Mouse (Mus musculus) stomach, embryonic 14.5 days (tissue): ENCODE data around the gene Homer1. TPM values are rescaled to one million over a fixed set of nuclear protein-coding genes. Genes with fewer than 3 reads are reported as not detected.

Source experiments
- ATAC-seq: fragments of 200-750 bp; cut with Nextera tagmentation; 2 replicates; pipeline ENCODE4 v1.8.0; 2017; ENCODE audit warnings: low read depth, moderate TSS enrichment; ENCODE audit not compliant: insufficient number of reproducible peaks, insufficient read depth, low FRiP score
- H3K27ac ChIP-seq: fragments of 300-500 bp; sonication (generic); 2 replicates; pipeline ENCODE4 v1.5.1; 2014; ENCODE audit warnings: mild to moderate bottlenecking, low read length, moderate library complexity, mixed read lengths
- H3K27me3 ChIP-seq: fragments of 300-500 bp; sonication (generic); 2 replicates; pipeline ENCODE4 v1.6.1; 2014; ENCODE audit warnings: low read length, control low read depth, mixed read lengths; ENCODE audit not compliant: control insufficient read depth, insufficient read depth
- H3K36me3 ChIP-seq: fragments of 300-500 bp; sonication (generic); 2 replicates; pipeline ENCODE4 v1.6.1; 2014; ENCODE audit warnings: mild to moderate bottlenecking, control low read depth, low read length, moderate library complexity, mixed read lengths; ENCODE audit not compliant: control insufficient read depth, insufficient read depth
- H3K4me1 ChIP-seq: fragments of 300-500 bp; sonication (generic); 2 replicates; pipeline ENCODE4 v1.6.1; 2014; ENCODE audit warnings: low read length, control low read depth, mixed read lengths; ENCODE audit not compliant: control insufficient read depth, insufficient read depth
- H3K4me2 ChIP-seq: fragments of 300-500 bp; sonication (generic); replicated peaks from 2 replicates; pipeline ENCODE4 v1.6.1; 2014; ENCODE audit warnings: low read depth, low read length, control low read depth
- H3K4me3 ChIP-seq: fragments of 300-500 bp; sonication (generic); 2 replicates; pipeline ENCODE4 v1.5.1; 2014; ENCODE audit warnings: low read depth, low read length, control low read depth
- H3K9ac ChIP-seq: fragments of 300-500 bp; sonication (generic); replicated peaks from 2 replicates; pipeline ENCODE4 v1.6.1; 2014; ENCODE audit warnings: low read depth, mild to moderate bottlenecking, control low read depth, low read length, moderate library complexity, mixed read lengths
- H3K9me3 ChIP-seq: fragments of 300-500 bp; sonication (generic); 2 replicates; pipeline ENCODE4 v1.6.1; 2016; ENCODE audit warnings: low read depth, low read length, control low read depth; ENCODE audit not compliant: control insufficient read depth
- WGBS: fragments of 180-500 bp; shearing (Covaris S2); extraction: QIAGEN DNeasy Blood & Tissue Kit; methylation state at CpG from one replicate; pipeline ENCODE4 v1.1.7; 2014; 5-methylcytosine and 5-hydroxymethylcytosine counted together
- polyA plus RNA-seq: library from polyadenylated mRNA; unstranded; fragments of >200 nt; fragmentation: Nextera tagmentation; extraction: Ambion mirVana; gene quantifications from 2 replicates; pipeline ENCODE4 v1.2.1, GENCODE M21; 2014

The Homer1 gene
- polyA plus RNA-seq: 7.5 and 8.4 TPM in 2 replicates

DNA sequence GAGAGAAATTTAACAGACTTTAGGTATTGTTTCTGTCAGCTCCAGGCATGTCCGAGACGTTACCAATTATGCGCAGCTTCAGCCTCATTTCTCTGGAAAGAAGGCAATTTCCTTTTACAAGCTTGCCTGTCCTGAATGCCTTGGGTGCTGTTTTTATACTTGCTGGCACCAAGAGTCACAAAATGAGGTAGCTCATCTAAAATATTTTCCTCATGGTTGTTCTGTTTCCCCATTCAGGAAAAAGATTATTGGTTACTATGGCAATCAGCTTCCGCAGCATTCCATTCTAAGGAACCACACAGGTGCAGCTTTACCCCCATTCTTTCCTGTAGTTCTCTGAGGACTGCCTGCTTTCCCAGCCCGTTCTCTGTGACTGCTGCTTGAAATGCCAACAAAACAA lies at the start of gene Homer1:
TSS of gene Homer1 (plus strand) at position 320 of the 400 bp plus-strand sequence.
- no peak for ATAC-seq
- H3K9me3 ChIP-seq: no peaks in the 10 kb centered on the region
- H3K27me3 ChIP-seq: no peaks in the 10 kb centered on the region
- H3K4me2 ChIP-seq: no peak within 1 kb of the TSS
- WGBS: 72% methylated on average over 5 of the region's 5 CpGs
- no peak within 1 kb of the TSS for H3K4me3 ChIP-seq
- H3K27ac ChIP-seq: no peak within 1 kb of the TSS
- no peaks in the 10 kb centered on the region for H3K36me3 ChIP-seq
- no peaks in the 10 kb centered on the region for H3K4me1 ChIP-seq
- H3K9ac ChIP-seq: no peak within 1 kb of the TSS

- WGBS: 84% methylated on average over 6 of the region's 6 CpGs
- Histone ChIP-seq H3K27me3 (no peaks in the 10 kb centered on the region), H3K4me1 (no peaks in the 10 kb centered on the region), H3K4me3 (no peak overlapping the region), H3K27ac (no peak overlapping the region), H3K9me3 (no peaks in the 10 kb centered on the region), H3K36me3 (no peaks in the 10 kb centered on the region), H3K9ac (no peak overlapping the region), H3K4me2 (no peak overlapping the region)
- ATAC-seq: no peak
Observed at GRCm38 (mm10) chr13:93251732-93252131, 47.7 kb upstream of the Homer1 start.

GRCm38 (mm10) chr13:93252175-93252574 lies 47.3 kb upstream of the Homer1 start:
- no peak for ATAC-seq
- no peaks in the 10 kb centered on the region for H3K9me3 ChIP-seq
- 84% methylated on average over 10 of the region's 10 CpGs for WGBS
- H3K4me1 ChIP-seq: no peaks in the 10 kb centered on the region
- no peaks in the 10 kb centered on the region for H3K27me3 ChIP-seq
- H3K36me3 ChIP-seq: no peaks in the 10 kb centered on the region
- H3K27ac ChIP-seq: no peak overlapping the region
- no peak overlapping the region for H3K4me2 ChIP-seq
- H3K4me3 ChIP-seq: no peak overlapping the region
- no peak overlapping the region for H3K9ac ChIP-seq

DNA sequence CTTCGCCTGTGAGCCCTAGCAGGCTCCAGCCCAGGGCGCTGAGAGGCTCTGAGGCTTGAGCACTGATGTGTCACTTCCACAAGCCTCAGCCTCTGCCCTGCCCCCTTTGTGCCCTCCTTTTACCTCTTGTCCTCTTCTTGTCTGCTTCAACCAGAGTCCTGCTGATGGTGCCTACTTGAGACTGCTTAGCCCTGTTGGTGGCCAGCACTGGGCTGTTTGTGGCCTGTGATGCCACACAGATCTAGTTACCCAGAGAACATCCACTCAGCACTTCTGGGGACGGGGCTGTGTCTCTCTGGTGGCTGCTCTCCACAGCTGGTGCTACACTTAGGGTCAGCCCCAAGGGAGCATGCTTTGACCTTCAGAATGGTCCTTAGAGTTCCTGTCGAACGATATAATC lies 46.5 kb upstream of the Homer1 start:
- Histone ChIP-seq H3K9ac (no peak overlapping the region), H3K4me2 (no peak overlapping the region), H3K27ac (no peak overlapping the region), H3K9me3 (no peaks in the 10 kb centered on the region), H3K4me3 (no peak overlapping the region), H3K27me3 (no peaks in the 10 kb centered on the region), H3K36me3 (no peaks in the 10 kb centered on the region), H3K4me1 (no peaks in the 10 kb centered on the region)
- 81% methylated on average over 5 of the region's 5 CpGs for WGBS
- ATAC-seq: no peak

DNA sequence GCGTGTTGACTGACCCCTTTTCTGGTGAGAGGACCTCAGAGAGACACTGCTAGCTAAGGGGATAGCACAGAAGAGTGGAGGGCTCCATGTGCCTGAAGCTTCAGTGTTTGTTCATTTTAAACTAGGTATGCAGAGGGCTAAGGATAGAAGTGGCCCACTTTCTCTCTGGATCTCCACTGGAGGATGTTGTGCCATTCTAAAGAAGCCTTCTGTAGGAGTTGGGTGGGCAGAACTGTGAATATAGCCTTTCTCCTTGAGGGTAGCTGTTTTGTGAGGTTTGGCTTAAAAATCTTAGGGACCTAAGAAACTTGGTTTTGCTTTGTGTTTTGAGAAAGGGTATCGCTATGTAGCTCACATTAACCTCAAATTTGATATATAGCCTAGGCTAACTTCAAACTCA lies 32.3 kb upstream of the Homer1 start:
- ATAC-seq: no peak
- H3K9me3 ChIP-seq: no peaks in the 10 kb centered on the region
- no peak overlapping the region for H3K9ac ChIP-seq
- H3K27me3 ChIP-seq: no peaks in the 10 kb centered on the region
- 79% methylated on average over 2 of the region's 2 CpGs for WGBS
- H3K4me1 ChIP-seq: no peaks in the 10 kb centered on the region
- H3K27ac ChIP-seq: no peak overlapping the region
- H3K4me2 ChIP-seq: no peak overlapping the region
- no peak overlapping the region for H3K4me3 ChIP-seq
- H3K36me3 ChIP-seq: no peaks in the 10 kb centered on the region

GRCm38 (mm10) chr13:93300581-93300980 lies 1.1 kb downstream of the Homer1 start:
- 87% methylated on average over 5 of the region's 5 CpGs for WGBS
- H3K9me3 ChIP-seq: no peaks in the 10 kb centered on the region
- no peak for ATAC-seq
- no peaks in the 10 kb centered on the region for H3K27me3 ChIP-seq
- no peak overlapping the region for H3K9ac ChIP-seq
- H3K36me3 ChIP-seq: no peaks in the 10 kb centered on the region
- no peak overlapping the region for H3K27ac ChIP-seq
- H3K4me3 ChIP-seq: no peak overlapping the region
- H3K4me1 ChIP-seq: 0 out of 2 replicates have a peak, but pooled peaks cover 3% of the 10 kb centered on the region
- no peak overlapping the region for H3K4me2 ChIP-seq

DNA sequence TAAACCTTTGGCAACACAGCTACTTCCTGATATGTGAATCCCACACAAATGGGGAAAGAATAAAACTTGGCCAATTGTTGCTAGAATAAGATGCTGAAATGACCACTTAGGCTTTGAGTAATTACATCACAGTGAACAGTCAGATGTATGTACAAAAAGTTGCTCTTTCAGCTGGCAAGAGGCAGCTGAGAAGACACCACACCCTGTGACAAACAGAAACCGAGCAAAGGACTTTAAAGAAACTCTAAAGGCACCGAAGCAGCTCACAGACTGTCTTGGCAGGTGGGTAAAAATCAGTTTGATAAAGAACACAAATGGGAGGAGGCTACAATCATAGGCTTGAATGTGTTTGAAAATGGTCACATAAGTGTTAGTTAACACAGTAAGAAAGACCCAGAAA lies 1.6 kb downstream of the Homer1 start:
- H3K27me3 ChIP-seq: no peaks in the 10 kb centered on the region
- no peak overlapping the region for H3K4me2 ChIP-seq
- H3K9me3 ChIP-seq: no peaks in the 10 kb centered on the region
- ATAC-seq: no peak
- H3K36me3 ChIP-seq: no peaks in the 10 kb centered on the region
- 0 out of 2 replicates have a peak, but pooled peaks cover 5% of the 10 kb centered on the region for H3K4me1 ChIP-seq
- 69% methylated on average over 2 of the region's 2 CpGs for WGBS
- H3K27ac ChIP-seq: no peak overlapping the region
- H3K4me3 ChIP-seq: no peak overlapping the region
- H3K9ac ChIP-seq: no peak overlapping the region

DNA sequence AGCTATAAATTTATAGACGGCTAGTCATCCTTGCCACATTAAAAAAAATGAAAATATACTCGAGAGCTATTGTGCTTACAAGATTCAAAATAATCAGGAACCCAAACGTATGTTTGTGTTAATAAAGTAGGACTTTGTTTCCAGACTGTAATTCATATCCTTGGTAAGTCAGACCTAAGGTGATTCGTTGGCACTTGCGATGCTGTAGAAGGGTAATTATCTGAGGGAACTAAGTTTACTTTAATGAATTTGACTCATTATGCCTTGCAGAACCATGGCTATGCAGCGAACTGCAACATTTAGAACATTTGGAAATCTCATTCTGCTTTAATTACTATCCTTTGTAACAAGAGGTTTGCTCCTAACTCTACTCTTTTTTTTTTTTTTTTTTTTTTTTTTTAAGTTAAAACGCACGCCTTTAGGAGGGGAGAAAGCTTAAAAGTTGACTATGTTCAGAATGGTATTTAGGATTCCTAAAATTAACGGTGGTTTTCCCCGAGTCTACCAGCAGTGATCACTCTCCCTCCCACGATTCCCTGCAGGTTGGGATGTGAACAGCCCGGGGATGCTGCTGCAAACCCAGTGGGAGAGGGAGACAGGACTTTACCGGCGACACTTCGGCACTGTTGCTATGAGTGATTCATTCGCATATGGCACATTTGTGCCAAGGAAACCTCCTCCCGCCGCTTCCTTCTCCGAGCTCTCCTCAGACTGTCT lies 3.6 kb downstream of the Homer1 start:
- Histone ChIP-seq H3K4me3 (peak overlapping the region; percentile 87), H3K9ac (peak overlapping the region; percentile 28; the same call in 1 of the 2 replicates), H3K4me1 (peaks cover 12% of the 10 kb centered on the region; the same call in 1 of the 2 replicates), H3K27me3 (no peaks in the 10 kb centered on the region), H3K9me3 (no peaks in the 10 kb centered on the region), H3K36me3 (no peaks in the 10 kb centered on the region), H3K4me2 (peak overlapping the region; percentile 48), H3K27ac (peak overlapping the region; percentile 94)
- WGBS: 10% methylated on average over 19 of the region's 19 CpGs
- ATAC-seq: peak; percentile 70; the same call in 1 of the 2 replicates
